Mouse (Mus musculus) stomach, embryonic 14.5 days (tissue): ENCODE results near the gene Gm20388. TPM values are rescaled to one million over a fixed set of nuclear protein-coding genes. Genes with fewer than 3 reads are reported as not detected.

Source experiments
- ATAC-seq: fragments of 200-750 bp; cut with Nextera tagmentation; 2 replicates; pipeline ENCODE4 v1.8.0; 2017; ENCODE audit warnings: low read depth, moderate TSS enrichment; ENCODE audit not compliant: insufficient number of reproducible peaks, insufficient read depth, low FRiP score
- H3K27ac ChIP-seq: fragments of 300-500 bp; sonication (generic); 2 replicates; pipeline ENCODE4 v1.5.1; 2014; ENCODE audit warnings: mild to moderate bottlenecking, low read length, moderate library complexity, mixed read lengths
- H3K27me3 ChIP-seq: fragments of 300-500 bp; sonication (generic); 2 replicates; pipeline ENCODE4 v1.6.1; 2014; ENCODE audit warnings: low read length, control low read depth, mixed read lengths; ENCODE audit not compliant: control insufficient read depth, insufficient read depth
- H3K36me3 ChIP-seq: fragments of 300-500 bp; sonication (generic); 2 replicates; pipeline ENCODE4 v1.6.1; 2014; ENCODE audit warnings: mild to moderate bottlenecking, control low read depth, low read length, moderate library complexity, mixed read lengths; ENCODE audit not compliant: control insufficient read depth, insufficient read depth
- H3K4me1 ChIP-seq: fragments of 300-500 bp; sonication (generic); 2 replicates; pipeline ENCODE4 v1.6.1; 2014; ENCODE audit warnings: low read length, control low read depth, mixed read lengths; ENCODE audit not compliant: control insufficient read depth, insufficient read depth
- H3K4me2 ChIP-seq: fragments of 300-500 bp; sonication (generic); replicated peaks from 2 replicates; pipeline ENCODE4 v1.6.1; 2014; ENCODE audit warnings: low read depth, low read length, control low read depth
- H3K4me3 ChIP-seq: fragments of 300-500 bp; sonication (generic); 2 replicates; pipeline ENCODE4 v1.5.1; 2014; ENCODE audit warnings: low read depth, low read length, control low read depth
- H3K9ac ChIP-seq: fragments of 300-500 bp; sonication (generic); replicated peaks from 2 replicates; pipeline ENCODE4 v1.6.1; 2014; ENCODE audit warnings: low read depth, mild to moderate bottlenecking, control low read depth, low read length, moderate library complexity, mixed read lengths
- H3K9me3 ChIP-seq: fragments of 300-500 bp; sonication (generic); 2 replicates; pipeline ENCODE4 v1.6.1; 2016; ENCODE audit warnings: low read depth, low read length, control low read depth; ENCODE audit not compliant: control insufficient read depth
- WGBS: fragments of 180-500 bp; shearing (Covaris S2); extraction: QIAGEN DNeasy Blood & Tissue Kit; methylation state at CpG from one replicate; pipeline ENCODE4 v1.1.7; 2014; 5-methylcytosine and 5-hydroxymethylcytosine counted together
- polyA plus RNA-seq: library from polyadenylated mRNA; unstranded; fragments of >200 nt; fragmentation: Nextera tagmentation; extraction: Ambion mirVana; gene quantifications from 2 replicates; pipeline ENCODE4 v1.2.1, GENCODE M21; 2014

Gm20388 gene
- polyA plus RNA-seq, 1 experiment from 2014 or later = 11.4 TPM

- no peaks in the 10 kb centered on the region for H3K9me3 ChIP-seq
- H3K4me1 ChIP-seq = no peaks in the 10 kb centered on the region
- no peak overlapping the region for H3K27ac ChIP-seq
- 35% methylated on average over 19 of the region's 19 CpGs for WGBS
- ATAC-seq = no peak
- no peak overlapping the region for H3K4me3 ChIP-seq
- no peak overlapping the region for H3K9ac ChIP-seq
- H3K4me2 ChIP-seq = no peak overlapping the region
- H3K36me3 ChIP-seq = no peaks in the 10 kb centered on the region
- no peaks in the 10 kb centered on the region for H3K27me3 ChIP-seq
Measured at GRCm38 (mm10) chr8:121770845-121771752, 1860.5 kb downstream of the Gm20388 start.

- no peak overlapping the region for H3K4me2 ChIP-seq
- no peak overlapping the region for H3K27ac ChIP-seq
Measured at GRCm38 (mm10) chr8:121773876-121774275, 1863.2 kb downstream of the Gm20388 start.

GRCm38 (mm10) chr8:121782493-121782892 lies 1871.9 kb downstream of the Gm20388 start:
- peaks cover 5% of the 10 kb centered on the region; the same call in 1 of the 2 replicates for H3K4me1 ChIP-seq
- ATAC-seq = no peak
- no peaks in the 10 kb centered on the region for H3K27me3 ChIP-seq
- no peak overlapping the region for H3K4me2 ChIP-seq
- H3K9ac ChIP-seq = no peak overlapping the region
- H3K4me3 ChIP-seq = no peak overlapping the region
- H3K27ac ChIP-seq = no peak overlapping the region
- H3K9me3 ChIP-seq = no peaks in the 10 kb centered on the region
- no peaks in the 10 kb centered on the region for H3K36me3 ChIP-seq
- 61% methylated on average over 5 of the region's 5 CpGs for WGBS

More at GRCm38 (mm10) chr8:121773876-121774275, 1863.2 kb downstream of the Gm20388 start:
- H3K9ac ChIP-seq = no peak overlapping the region
- 92% methylated on average over 12 of the region's 12 CpGs for WGBS
- H3K27me3 ChIP-seq = no peaks in the 10 kb centered on the region
- H3K4me3 ChIP-seq = no peak overlapping the region
- ATAC-seq = no peak
- H3K4me1 ChIP-seq = peaks cover 5% of the 10 kb centered on the region; the same call in 1 of the 2 replicates
- no peaks in the 10 kb centered on the region for H3K36me3 ChIP-seq
- no peaks in the 10 kb centered on the region for H3K9me3 ChIP-seq

GRCm38 (mm10) chr8:121786542-121786941 lies 1875.9 kb downstream of the Gm20388 start:
- Histone ChIP-seq H3K4me1 (no peaks in the 10 kb centered on the region), H3K27ac (no peak overlapping the region), H3K9ac (no peak overlapping the region), H3K9me3 (no peaks in the 10 kb centered on the region), H3K4me2 (no peak overlapping the region), H3K36me3 (no peaks in the 10 kb centered on the region), H3K4me3 (no peak overlapping the region), H3K27me3 (no peaks in the 10 kb centered on the region)
- no peak for ATAC-seq
- 46% methylated on average over 10 of the region's 10 CpGs for WGBS

GRCm38 (mm10) chr8:121788786-121789185 lies 1878.1 kb downstream of the Gm20388 start:
- Histone ChIP-seq H3K27me3 (no peaks in the 10 kb centered on the region), H3K4me1 (no peaks in the 10 kb centered on the region), H3K36me3 (no peaks in the 10 kb centered on the region), H3K9ac (no peak overlapping the region), H3K27ac (no peak overlapping the region), H3K9me3 (no peaks in the 10 kb centered on the region), H3K4me2 (no peak overlapping the region), H3K4me3 (no peak overlapping the region)
- WGBS = 83% methylated on average over 8 of the region's 8 CpGs
- no peak for ATAC-seq

GRCm38 (mm10) chr8:121792159-121792558 lies 1881.5 kb downstream of the Gm20388 start:
- Histone ChIP-seq H3K36me3 (peaks cover 11% of the 10 kb centered on the region; the same call in 1 of the 2 replicates), H3K4me2 (no peak overlapping the region), H3K27me3 (no peaks in the 10 kb centered on the region), H3K9ac (no peak overlapping the region), H3K4me3 (no peak overlapping the region), H3K27ac (no peak overlapping the region), H3K9me3 (no peaks in the 10 kb centered on the region), H3K4me1 (no peaks in the 10 kb centered on the region)
- WGBS = 70% methylated on average over 7 of the region's 7 CpGs
- no peak for ATAC-seq

GRCm38 (mm10) chr8:121792627-121793026 lies 1882.0 kb downstream of the Gm20388 start:
- WGBS = 63% methylated on average over 4 of the region's 4 CpGs

GRCm38 (mm10) chr8:121794151-121794550 lies 1883.5 kb downstream of the Gm20388 start:
- Histone ChIP-seq H3K27ac (no peak overlapping the region), H3K9ac (no peak overlapping the region), H3K27me3 (no peaks in the 10 kb centered on the region), H3K4me2 (no peak overlapping the region), H3K36me3 (peaks cover 16% of the 10 kb centered on the region), H3K4me1 (no peaks in the 10 kb centered on the region), H3K9me3 (no peaks in the 10 kb centered on the region), H3K4me3 (no peak overlapping the region)
- 0 out of 2 replicates have a peak, but pooled peaks have one; percentile 34 for ATAC-seq
- 38% methylated on average over 3 of the region's 3 CpGs for WGBS

More at GRCm38 (mm10) chr8:121792627-121793026, 1882.0 kb downstream of the Gm20388 start:
- H3K27me3 ChIP-seq = no peaks in the 10 kb centered on the region
- H3K4me2 ChIP-seq = no peak overlapping the region
- no peak overlapping the region for H3K4me3 ChIP-seq
- no peaks in the 10 kb centered on the region for H3K4me1 ChIP-seq
- peaks cover 11% of the 10 kb centered on the region; the same call in 1 of the 2 replicates for H3K36me3 ChIP-seq
- no peak overlapping the region for H3K27ac ChIP-seq
- no peaks in the 10 kb centered on the region for H3K9me3 ChIP-seq
- H3K9ac ChIP-seq = no peak overlapping the region
- no peak for ATAC-seq
